Mouse (Mus musculus) embryonic facial prominence, embryonic 14.5 days (tissue): ENCODE results near the gene Trappc10. TPM values are rescaled to one million over a fixed set of nuclear protein-coding genes. Genes with fewer than 3 reads are reported as not detected.

ENCODE experiments used
- ATAC-seq: fragments of 200-750 bp; cut with Nextera tagmentation; 2 replicates; pipeline ENCODE4 v1.8.0; 2017; ENCODE audit warnings: low read depth, moderate number of reproducible peaks, moderate TSS enrichment
- DNase-seq: peaks from one replicate; pipeline ENCODE4 v3.0.0-alpha.2; 2015; ENCODE audit warnings: low spot score
- H3K27ac ChIP-seq: fragments of 300-500 bp; sonication (generic); replicated peaks from 2 replicates; pipeline ENCODE4 v1.5.1; 2014; ENCODE audit warnings: low read depth, mild to moderate bottlenecking, low read length, moderate library complexity
- H3K27me3 ChIP-seq: fragments of 300-500 bp; sonication (generic); replicated peaks from 2 replicates; pipeline ENCODE4 v1.6.1; 2014; ENCODE audit warnings: low read length; ENCODE audit not compliant: control insufficient read depth, insufficient read depth
- H3K36me3 ChIP-seq: fragments of 300-500 bp; sonication (generic); 2 replicates; pipeline ENCODE4 v1.6.1; 2014; ENCODE audit warnings: low read length, mixed read lengths; ENCODE audit not compliant: control insufficient read depth, insufficient read depth
- H3K4me1 ChIP-seq: fragments of 300-500 bp; sonication (generic); 2 replicates; pipeline ENCODE4 v1.6.1; 2014; ENCODE audit warnings: antibody characterized with exemption, low read length; ENCODE audit not compliant: control insufficient read depth, insufficient read depth
- H3K4me2 ChIP-seq: fragments of 300-500 bp; sonication (generic); 2 replicates; pipeline ENCODE4 v1.6.1; 2014; ENCODE audit warnings: low read depth, mild to moderate bottlenecking, low read length, moderate library complexity, mixed read lengths
- H3K4me3 ChIP-seq: fragments of 300-500 bp; sonication (generic); 2 replicates; pipeline ENCODE4 v1.5.1; 2014; ENCODE audit warnings: low read depth, mild to moderate bottlenecking, low read length
- H3K9ac ChIP-seq: fragments of 300-500 bp; sonication (generic); 2 replicates; pipeline ENCODE4 v1.6.1; 2014; ENCODE audit warnings: low read depth, mild to moderate bottlenecking, low read length, moderate library complexity, mixed read lengths
- H3K9me3 ChIP-seq: fragments of 300-500 bp; sonication (generic); 2 replicates; pipeline ENCODE4 v1.6.1; 2016; ENCODE audit warnings: low read length; ENCODE audit not compliant: control insufficient read depth
- WGBS: fragments of 180-500 bp; shearing (Covaris S2); extraction: QIAGEN DNeasy Blood & Tissue Kit; methylation state at CpG from one replicate; pipeline ENCODE4 v1.1.7; 2014; 5-methylcytosine and 5-hydroxymethylcytosine counted together
- polyA plus RNA-seq: library from polyadenylated mRNA; unstranded; fragments of >200 nt; fragmentation: Nextera tagmentation; extraction: Ambion mirVana; gene quantifications from 2 replicates; pipeline ENCODE4 v1.2.1, GENCODE M21; 2014

Gene Trappc10
- polyA plus RNA-seq = 16.4 and 17.4 TPM in 2 replicates

- H3K27ac ChIP-seq = peak within 1 kb of the TSS; percentile 52
- H3K4me3 ChIP-seq = peak within 1 kb of the TSS; percentile 81
- H3K9me3 ChIP-seq = no peaks in the 10 kb centered on the region
- ATAC-seq (peak; percentile 95), DNase-seq (peak; percentile 92)
- H3K4me1 ChIP-seq = peaks cover 12% of the 10 kb centered on the region; the same call in 1 of the 2 replicates
- no peaks in the 10 kb centered on the region for H3K27me3 ChIP-seq
- H3K9ac ChIP-seq = peak within 1 kb of the TSS; percentile 90
- peak within 1 kb of the TSS; percentile 98 for H3K4me2 ChIP-seq
- WGBS = under 1% methylated on average over 31 of the region's 74 CpGs
- H3K36me3 ChIP-seq = no peaks in the 10 kb centered on the region
Observed at GRCm38 (mm10) chr10:78244438-78245224, at the start of gene Trappc10. TSS of gene Trappc10 (minus strand) at chr10:78244641.

GRCm38 (mm10) chr10:78293576-78293975 lies 49.1 kb upstream of the Trappc10 start:
- H3K4me1 ChIP-seq = peaks cover 16% of the 10 kb centered on the region; the same call in 1 of the 2 replicates
- H3K27me3 ChIP-seq = no peaks in the 10 kb centered on the region
- H3K9ac ChIP-seq = no peak overlapping the region
- DNase-seq (no peak), ATAC-seq (no peak)
- no peak overlapping the region for H3K4me2 ChIP-seq
- H3K4me3 ChIP-seq = no peak overlapping the region
- WGBS = 76% methylated on average over 1 of the region's 1 CpGs
- peaks cover 5% of the 10 kb centered on the region; the same call in 1 of the 2 replicates for H3K36me3 ChIP-seq
- H3K9me3 ChIP-seq = no peaks in the 10 kb centered on the region
- H3K27ac ChIP-seq = no peak overlapping the region

GRCm38 (mm10) chr10:78292381-78292780 lies 47.9 kb upstream of the Trappc10 start:
- no peaks in the 10 kb centered on the region for H3K9me3 ChIP-seq
- no peak overlapping the region for H3K4me3 ChIP-seq
- H3K4me2 ChIP-seq = no peak overlapping the region
- no peaks in the 10 kb centered on the region for H3K27me3 ChIP-seq
- ATAC-seq (no peak), DNase-seq (no peak)
- H3K27ac ChIP-seq = no peak overlapping the region
- WGBS = 93% methylated on average over 5 of the region's 5 CpGs
- peaks cover 7% of the 10 kb centered on the region; the same call in 1 of the 2 replicates for H3K4me1 ChIP-seq
- no peak overlapping the region for H3K9ac ChIP-seq
- H3K36me3 ChIP-seq = peaks cover 10% of the 10 kb centered on the region

GRCm38 (mm10) chr10:78290730-78291535 lies 46.5 kb upstream of the Trappc10 start:
- Histone ChIP-seq H3K27me3 (no peaks in the 10 kb centered on the region), H3K36me3 (peaks cover 20% of the 10 kb centered on the region), H3K4me2 (no peak overlapping the region), H3K4me3 (no peak overlapping the region), H3K27ac (no peak overlapping the region), H3K9me3 (no peaks in the 10 kb centered on the region), H3K9ac (no peak overlapping the region), H3K4me1 (0 out of 2 replicates have a peak, but pooled peaks cover 3% of the 10 kb centered on the region)
- ATAC-seq (no peak), DNase-seq (no peak)
- WGBS = 37% methylated on average over 8 of the region's 8 CpGs

- Histone ChIP-seq H3K27ac (no peak overlapping the region), H3K4me3 (no peak overlapping the region), H3K4me2 (no peak overlapping the region), H3K9ac (no peak overlapping the region), H3K36me3 (peaks cover 34% of the 10 kb centered on the region), H3K9me3 (no peaks in the 10 kb centered on the region), H3K27me3 (no peaks in the 10 kb centered on the region), H3K4me1 (0 out of 2 replicates have a peak, but pooled peaks cover 3% of the 10 kb centered on the region)
- no peak for DNase-seq
- ATAC-seq = no peak
- WGBS = 83% methylated on average over 4 of the region's 4 CpGs
Observed at GRCm38 (mm10) chr10:78288896-78289295, 44.5 kb upstream of the Trappc10 start.

GRCm38 (mm10) chr10:78288135-78288534 lies 43.7 kb upstream of the Trappc10 start:
- Histone ChIP-seq H3K27ac (no peak overlapping the region), H3K9ac (no peak overlapping the region), H3K4me3 (no peak overlapping the region), H3K9me3 (no peaks in the 10 kb centered on the region), H3K27me3 (no peaks in the 10 kb centered on the region), H3K4me1 (0 out of 2 replicates have a peak, but pooled peaks cover 3% of the 10 kb centered on the region), H3K4me2 (no peak overlapping the region), H3K36me3 (peaks cover 41% of the 10 kb centered on the region)
- DNase-seq (no peak), ATAC-seq (no peak)
- 91% methylated on average over 5 of the region's 5 CpGs for WGBS

- no peak for ATAC-seq
- H3K9ac ChIP-seq = no peak overlapping the region
- no peak for DNase-seq
- no peak overlapping the region for H3K4me2 ChIP-seq
- H3K36me3 ChIP-seq = peaks cover 46% of the 10 kb centered on the region
- 0 out of 2 replicates have a peak, but pooled peaks cover 3% of the 10 kb centered on the region for H3K4me1 ChIP-seq
- H3K9me3 ChIP-seq = no peaks in the 10 kb centered on the region
- 92% methylated on average over 22 of the region's 22 CpGs for WGBS
- H3K27ac ChIP-seq = no peak overlapping the region
- no peak overlapping the region for H3K4me3 ChIP-seq
- H3K27me3 ChIP-seq = no peaks in the 10 kb centered on the region
Observed at GRCm38 (mm10) chr10:78287465-78288132, 43.2 kb upstream of the Trappc10 start.

GRCm38 (mm10) chr10:78285959-78286358 lies 41.5 kb upstream of the Trappc10 start:
- H3K4me2 ChIP-seq = no peak overlapping the region
- peaks cover 62% of the 10 kb centered on the region for H3K36me3 ChIP-seq
- no peak for DNase-seq
- H3K9ac ChIP-seq = no peak overlapping the region
- 0 out of 2 replicates have a peak, but pooled peaks cover under 1% of the 10 kb centered on the region for H3K4me1 ChIP-seq
- no peaks in the 10 kb centered on the region for H3K9me3 ChIP-seq
- no peak overlapping the region for H3K4me3 ChIP-seq
- 92% methylated on average over 4 of the region's 4 CpGs for whole genome bisulfite sequencing
- no peak overlapping the region for H3K27ac ChIP-seq
- no peaks in the 10 kb centered on the region for H3K27me3 ChIP-seq
- ATAC-seq = no peak
